Mouse (Mus musculus) splenic B cell, adult 2 months (primary cell): Measurements from ENCODE around the gene Ntpcr.

Experiments
- DNase-seq: peaks from one replicate; pipeline ENCODE4 v3.0.0-alpha.2; 2011; ENCODE audit warnings: low read depth, low spot score
- H3K27me3 ChIP-seq: 2 replicates; pipeline ENCODE4 v1.6.1; 2012; ENCODE audit warnings: mild to moderate bottlenecking, low read length, moderate library complexity, mixed read lengths; ENCODE audit not compliant: control insufficient read depth, poor library complexity, insufficient read depth, severe bottlenecking
- H3K36me3 ChIP-seq: 2 replicates; pipeline ENCODE4 v1.6.1; 2012; ENCODE audit warnings: mild to moderate bottlenecking, low read length, moderate library complexity, mixed read lengths; ENCODE audit not compliant: control insufficient read depth, poor library complexity, insufficient read depth, severe bottlenecking

Gene Ntpcr

GRCm38 (mm10) chr8:125729746-125730145 lies at the start of gene Ntpcr:
Ntpcr (plus strand) TSS chr8:125729963.
- no peak for DNase-seq
- H3K27me3 ChIP-seq = no peaks in the 10 kb centered on the region
- H3K36me3 ChIP-seq = no peaks in the 10 kb centered on the region

GRCm38 (mm10) chr8:125680851-125681408 lies 48.8 kb upstream of the Ntpcr start:
- DNase-seq = peak; percentile 26
- H3K36me3 ChIP-seq = no peaks in the 10 kb centered on the region
- H3K27me3 ChIP-seq = no peaks in the 10 kb centered on the region

- Histone ChIP-seq H3K27me3 (no peaks in the 10 kb centered on the region), H3K36me3 (no peaks in the 10 kb centered on the region)
- DNase-seq = no peak
Measured at GRCm38 (mm10) chr8:125685216-125685760, 44.5 kb upstream of the Ntpcr start.

GRCm38 (mm10) chr8:125686221-125686865 lies 43.4 kb upstream of the Ntpcr start:
- no peaks in the 10 kb centered on the region for H3K36me3 ChIP-seq
- no peaks in the 10 kb centered on the region for H3K27me3 ChIP-seq
- no peak for DNase-seq

GRCm38 (mm10) chr8:125690166-125690915 lies 39.4 kb upstream of the Ntpcr start:
- no peak for DNase-seq
- Histone ChIP-seq H3K36me3 (no peaks in the 10 kb centered on the region), H3K27me3 (no peaks in the 10 kb centered on the region)

- Histone ChIP-seq H3K27me3 (no peaks in the 10 kb centered on the region), H3K36me3 (no peaks in the 10 kb centered on the region)
- DNase-seq = no peak
Measured at GRCm38 (mm10) chr8:125690961-125691360, 38.8 kb upstream of the Ntpcr start.

- H3K27me3 ChIP-seq = no peaks in the 10 kb centered on the region
- no peak for DNase-seq
- no peaks in the 10 kb centered on the region for H3K36me3 ChIP-seq
Measured at GRCm38 (mm10) chr8:125692447-125692846, 37.3 kb upstream of the Ntpcr start.

- no peak for DNase-seq
- H3K27me3 ChIP-seq = no peaks in the 10 kb centered on the region
- no peaks in the 10 kb centered on the region for H3K36me3 ChIP-seq
Measured at GRCm38 (mm10) chr8:125693197-125693596, 36.6 kb upstream of the Ntpcr start.

GRCm38 (mm10) chr8:125695951-125696350 lies 33.8 kb upstream of the Ntpcr start:
- Histone ChIP-seq H3K27me3 (no peaks in the 10 kb centered on the region), H3K36me3 (no peaks in the 10 kb centered on the region)
- DNase-seq = no peak

GRCm38 (mm10) chr8:125699391-125700025 lies 30.3 kb upstream of the Ntpcr start:
- H3K27me3 ChIP-seq = no peaks in the 10 kb centered on the region

GRCm38 (mm10) chr8:125700407-125700806 lies 29.4 kb upstream of the Ntpcr start:
- DNase-seq = no peak
- H3K27me3 ChIP-seq = no peaks in the 10 kb centered on the region
- no peaks in the 10 kb centered on the region for H3K36me3 ChIP-seq

More at GRCm38 (mm10) chr8:125699391-125700025, 30.3 kb upstream of the Ntpcr start:
- no peaks in the 10 kb centered on the region for H3K36me3 ChIP-seq
- peak; percentile 14 for DNase-seq

GRCm38 (mm10) chr8:125702868-125703473 lies 26.8 kb upstream of the Ntpcr start:
- DNase-seq = no peak
- H3K27me3 ChIP-seq = no peaks in the 10 kb centered on the region
- no peaks in the 10 kb centered on the region for H3K36me3 ChIP-seq

- no peaks in the 10 kb centered on the region for H3K36me3 ChIP-seq
- H3K27me3 ChIP-seq = no peaks in the 10 kb centered on the region
- no peak for DNase-seq
Measured at GRCm38 (mm10) chr8:125704434-125704833, 25.3 kb upstream of the Ntpcr start.

- DNase-seq = no peak
- H3K27me3 ChIP-seq = no peaks in the 10 kb centered on the region
- H3K36me3 ChIP-seq = no peaks in the 10 kb centered on the region
Measured at GRCm38 (mm10) chr8:125705816-125706215, 23.9 kb upstream of the Ntpcr start.
